30 mouse cellular contexts compared by ENCODE assay signal in genomic region chr5:32976541-32976940, GRCm38 (mm10). TPM values are rescaled to one million over a fixed set of nuclear protein-coding genes. Genes with fewer than 3 reads are reported as not detected.
DNase-seq lines count a peak whose midpoint lies in the region; ATAC-seq and TF ChIP-seq lines count a peak whose summit lies in the region.
"Had no signal": no experiment of that assay in that cellular context is flagged by ENCODE, and none has a peak within 500 bp of the region (broad histone marks: within the 10 kb centered on the region; RNA-seq: fewer than 3 reads in every experiment).

No protein-coding gene starts in this region.

- peak overlapping the region; percentile 80 for H3K27ac ChIP-seq in left cerebral cortex, adult 2 months
- H3K27ac ChIP-seq in CH12.LX (ENCODE audit: insufficient read depth, low read depth) = no peak overlapping the region
- no peak overlapping the region for H3K27ac ChIP-seq in midbrain, embryonic 14.5 days (replicated peaks; ENCODE audit: low read depth, low read length)
- H3K27ac ChIP-seq: hindbrain, embryonic 10.5 days; intestine, embryonic 15.5 days; liver, embryonic 13.5 days; macrophage; midbrain, embryonic 10.5 days had no signal

- peaks cover 0 to 13% of the 10 kb centered on the region in 2 experiments; a peak in 2 of 4 replicates for H3K4me1 ChIP-seq in CH12.LX (ENCODE audit: control insufficient read depth in 1 of 2, insufficient read depth in 2 of 2)
- H3K4me1 ChIP-seq in midbrain, embryonic 14.5 days (ENCODE audit: control insufficient read depth, insufficient read depth, low read length) = no peaks in the 10 kb centered on the region
- H3K4me1 ChIP-seq: hindbrain, embryonic 10.5 days; intestine, embryonic 15.5 days; limb, embryonic 15.5 days; midbrain, embryonic 10.5 days had no signal

- no peak overlapping the region for H3K9ac ChIP-seq in CH12.LX (ENCODE audit: insufficient read depth, low read depth)
- H3K9ac ChIP-seq in midbrain, embryonic 14.5 days (replicated peaks; ENCODE audit: low read length) = no peak overlapping the region
- H3K9ac ChIP-seq: intestine, embryonic 15.5 days; limb, embryonic 15.5 days; liver, embryonic 13.5 days had no signal

- no peak for TF ChIP-seq CTCF in left cerebral cortex, adult 2 months (IDR thresholded peaks at IDR 0.05)
- no peak for TF ChIP-seq CTCF in CH12.LX (conservative IDR thresholded peaks at IDR 0.05 in 1 of 2, IDR thresholded peaks at IDR 0.05 in 1 of 2; ENCODE audit: low read depth in 2 of 2, low read length in 2 of 2)

- no peak overlapping the region for H3K4me2 ChIP-seq in CH12.LX (ENCODE audit: insufficient read depth, low read depth, poor library complexity, severe bottlenecking)
- H3K4me2 ChIP-seq in midbrain, embryonic 14.5 days (ENCODE audit: low read length) = no peak overlapping the region
- H3K4me2 ChIP-seq: intestine, embryonic 15.5 days; limb, embryonic 15.5 days; liver, embryonic 13.5 days had no signal

- TF ChIP-seq EP300 in CH12.LX (IDR thresholded peaks at IDR 0.05; ENCODE audit: low read length) = peak; percentile 41; the same call in 1 of the 2 replicates

- no peak for TF ChIP-seq POLR2A in CH12.LX (IDR thresholded peaks at IDR 0.05; ENCODE audit: low read depth, low read length)

- H3K79me2 ChIP-seq in CH12.LX (replicated peaks; ENCODE audit: control insufficient read depth, extremely low read depth, insufficient read depth, poor library complexity, severe bottlenecking) = no peaks in the 10 kb centered on the region

- WGBS in midbrain, embryonic 14.5 days = 92% methylated on average over 4 of the region's 4 CpGs

- in situ Hi-C loops in CH12.LX (cut with MboI; ENCODE audit: low pct_ligation_motif_present, low pct_unique_long_range_greater_than_20kb, low sequenced_read_pairs) = no loop called here

- H3K9me3 ChIP-seq in CH12.LX (replicated peaks; ENCODE audit: low read length) = no peaks in the 10 kb centered on the region
- H3K9me3 ChIP-seq in midbrain, embryonic 14.5 days (ENCODE audit: control insufficient read depth, low read length) = no peaks in the 10 kb centered on the region
- H3K9me3 ChIP-seq: hindbrain, embryonic 10.5 days; intestine, embryonic 15.5 days; limb, embryonic 15.5 days; liver, embryonic 13.5 days; midbrain, embryonic 10.5 days had no signal

- DNase-seq in left cerebral cortex, adult 2 months (ENCODE audit: extremely low spot score in 1 of 2, low spot score in 2 of 2) = no peak
- DNase-seq in left cerebral cortex, adult 8-10 months (ENCODE audit: low spot score in 2 of 2) = no peak
- DNase-seq in CH12.LX (ENCODE audit: extremely low read depth) = peak; percentile 35
- peak; percentile 10 for DNase-seq in c-Kit-positive CD71-negative TER-119-negative erythroid progenitor cells, embryonic 14.5 days (ENCODE audit: low read depth)
- DNase-seq in cerebellum, adult 11 months = no peak
- DNase-seq in layer of hippocampus, postnatal 36 days = no peak
- no peak for DNase-seq in midbrain, embryonic 14.5 days
- DNase-seq: adrenal gland, postnatal 36 days; cerebellum, adult 9-10 months; cerebellum, postnatal 36 days; gastrocnemius, postnatal 10 days; heart, postnatal 14 days; kidney, adult 8-10 months; kidney, postnatal 10 days; liver, embryonic 13.5 days; lung, adult 18-20 months; right cerebral cortex, postnatal 25 days; thymus, postnatal 14 days had no signal

- peaks cover 39 to 79% of the 10 kb centered on the region in 2 experiments for H3K36me3 ChIP-seq in CH12.LX (replicated peaks in 1 of 2; ENCODE audit: control insufficient read depth in 1 of 2, insufficient read depth in 1 of 2, low read length in 1 of 2)
- H3K36me3 ChIP-seq in midbrain, embryonic 14.5 days (ENCODE audit: control insufficient read depth, insufficient read depth, low read length) = peaks cover 41% of the 10 kb centered on the region

- peak; percentile 44; the same call in 1 of the 2 replicates for ATAC-seq in megakaryocyte progenitor cell, adult 5-6 weeks (replicated peaks; ENCODE audit: poor library complexity)
- no peak for ATAC-seq in midbrain, embryonic 14.5 days (ENCODE audit: low FRiP score, low TSS enrichment)
- ATAC-seq: forebrain, embryonic 16.5 days; hindbrain, embryonic 16.5 days; intestine, embryonic 15.5 days; lung, postnatal 0 days; midbrain, embryonic 16.5 days had no signal

- dilution Hi-C loops in CH12.LX (cut with MboI; ENCODE audit: extremely low pct_ligation_motif_present, extremely low pct_unique_long_range_greater_than_20kb, low sequenced_read_pairs) = no loop called here

- no peak for TF ChIP-seq RAD21 in CH12.LX (IDR thresholded peaks at IDR 0.05; ENCODE audit: low read depth, low read length)

- intact Hi-C loops in left cerebral cortex, adult 2 months (cut with DNase I) = no loop called here

- H3K27me3 ChIP-seq in CH12.LX (replicated peaks) = no peaks in the 10 kb centered on the region
- no peaks in the 10 kb centered on the region for H3K27me3 ChIP-seq in midbrain, embryonic 14.5 days (ENCODE audit: control insufficient read depth, insufficient read depth, low read length)
- H3K27me3 ChIP-seq: intestine, embryonic 15.5 days; limb, embryonic 15.5 days; liver, embryonic 13.5 days had no signal

- no peak overlapping the region for H3K4me3 ChIP-seq in left cerebral cortex, adult 2 months
- H3K4me3 ChIP-seq in CH12.LX (replicated peaks in 1 of 3; ENCODE audit: low read depth in 2 of 3, low read length in 2 of 3, poor library complexity in 1 of 3) = no peak overlapping the region
- no peak overlapping the region for H3K4me3 ChIP-seq in midbrain, embryonic 14.5 days (replicated peaks; ENCODE audit: low read depth, low read length)
- H3K4me3 ChIP-seq: erythroblast, embryonic 14.5 days; hindbrain, embryonic 10.5 days; intestine, embryonic 15.5 days; limb, embryonic 15.5 days; liver, embryonic 13.5 days; midbrain, embryonic 10.5 days; myocyte had no signal

TF ChIP-seq in CH12.LX, 34 proteins besides CTCF, POLR2A, EP300 and RAD21:
- TF ChIP-seq ELF1 (IDR thresholded peaks at IDR 0.05; ENCODE audit: low read depth, low read length) (no peak), ZMIZ1 (IDR thresholded peaks at IDR 0.05; ENCODE audit: low read depth, low read length) (no peak), IRF4 (IDR thresholded peaks at IDR 0.05; ENCODE audit: low read depth, low read length) (peak; percentile 54), USF1 (IDR thresholded peaks at IDR 0.05; ENCODE audit: low read depth, low read length) (no peak), MEF2A (IDR thresholded peaks at IDR 0.05; ENCODE audit: borderline replicate concordance, low read depth, low read length) (0 out of 2 replicates have a peak, but pooled peaks have one; percentile 20)

RNA-seq across cellular contexts. Expression of gene Ywhah, which starts 42.1 kb away (rescaled TPM):
- total RNA-seq in left cerebral cortex, adult 2 months (2021) = 1,000 to 10,000 TPM; 1,061 to 1,220 TPM
- 1,000 to 10,000 TPM in 2 of 4 experiments, 100 to 1,000 TPM in 2; 903 to 1,086 (median 994) TPM for total RNA-seq in left cerebral cortex, adult 8-10 months (2022)
- 63.3 and 78.6 TPM in 2 replicates for total RNA-seq in CH12.LX (2012; rRNA removed)
- 188 and 190 TPM in 2 replicates for total RNA-seq in CH12.LX (2014; rRNA removed)
- polyA plus RNA-seq in CH12.LX (2012; ENCODE audit: insufficient read length, low read depth) = 320 and 355 TPM in 2 replicates
- total RNA-seq in megakaryocyte progenitor cell, adult 5-6 weeks (2015) = 340 and 391 TPM in 2 replicates
- total RNA-seq in megakaryocyte progenitor cell, adult 5-6 weeks (2017) = 138 and 149 TPM in 2 replicates
- 1,000 to 10,000 TPM; 1,183 to 1,342 TPM for total RNA-seq in layer of hippocampus, postnatal 36 days (2021)
- 643 and 661 TPM in 2 replicates for polyA plus RNA-seq in midbrain, embryonic 14.5 days (2014; fragmentation: Nextera tagmentation; extraction: Ambion mirVana)

Comparison
In these comparisons a context has a peak if more than half of its experiments do, and no peak if none do; other contexts are left out.
1. DNase-seq: peak in CH12.LX (single experiment) and c-Kit-positive CD71-negative TER-119-negative erythroid progenitor cells, embryonic 14.5 days (single experiment); none in left cerebral cortex, adult 2 months (0 of 2), left cerebral cortex, adult 8-10 months (0 of 2), cerebellum, adult 11 months (single experiment), layer of hippocampus, postnatal 36 days (0 of 2) and midbrain, embryonic 14.5 days (single experiment).